Mouse (Mus musculus) CH12.LX (cell line): ENCODE data around the gene Lmtk2. TPM values are rescaled to one million over a fixed set of nuclear protein-coding genes. Genes with fewer than 3 reads are reported as not detected.

Experiments used
- DNase-seq: peaks from one replicate; pipeline ENCODE4 v3.0.0-alpha.2; 2013; ENCODE audit errors: extremely low read depth
- H3K27ac ChIP-seq: 2 replicates; pipeline ENCODE4 v1.5.1; 2012; ENCODE audit warnings: low read depth, mild to moderate bottlenecking, control low read depth, moderate library complexity; ENCODE audit not compliant: insufficient read depth
- H3K27me3 ChIP-seq: replicated peaks from 2 replicates; pipeline ENCODE3; 2012; ENCODE audit warnings: inconsistent platforms
- H3K36me3 ChIP-seq, 2 experiments: replicated peaks in 1 of 2; 2 replicates each; pipeline versions ENCODE3 to v1.6.1; 2012; ENCODE audit warnings: inconsistent platforms in 1 of 2, low read length in 1 of 2, mild to moderate bottlenecking in 1 of 2, mixed read lengths in 1 of 2, moderate library complexity in 1 of 2; ENCODE audit not compliant: control insufficient read depth in 1 of 2, insufficient read depth in 1 of 2
- H3K4me1 ChIP-seq, 2 experiments: 2 replicates each; pipeline ENCODE4 v1.6.1; 2012; ENCODE audit warnings: inconsistent platforms in 1 of 2, moderate library complexity in 1 of 2; ENCODE audit not compliant: insufficient read depth in 2 of 2, control insufficient read depth in 1 of 2
- H3K4me2 ChIP-seq: 2 replicates; pipeline ENCODE4 v1.6.1; 2012; ENCODE audit warnings: low read depth, mild to moderate bottlenecking, control low read depth; ENCODE audit not compliant: poor library complexity, insufficient read depth, severe bottlenecking
- H3K4me3 ChIP-seq, 3 experiments: fragments of 150-350 bp in 1 of 3; sonication (generic) in 1 of 3; replicated peaks in 1 of 3; 2 replicates each; pipeline versions ENCODE3 to v1.5.1; 2011 to 2012; ENCODE audit warnings: low read depth in 2 of 3, low read length in 2 of 3, mild to moderate bottlenecking in 2 of 3, moderate library complexity in 2 of 3, control low read depth in 1 of 3, improper control_type of control experiment in 1 of 3, inconsistent platforms in 1 of 3, mixed read lengths in 1 of 3; ENCODE audit not compliant: poor library complexity in 1 of 3
- H3K79me2 ChIP-seq: replicated peaks from 2 replicates; pipeline ENCODE4 v1.6.1; 2012; ENCODE audit warnings: mild to moderate bottlenecking, moderate library complexity; ENCODE audit not compliant: control insufficient read depth, poor library complexity, insufficient read depth, severe bottlenecking; ENCODE audit errors: extremely low read depth
- H3K9ac ChIP-seq: 2 replicates; pipeline ENCODE4 v1.6.1; 2012; ENCODE audit warnings: low read depth, mild to moderate bottlenecking, control low read depth, moderate library complexity; ENCODE audit not compliant: insufficient read depth
- H3K9me3 ChIP-seq: replicated peaks from 2 replicates; pipeline ENCODE3; 2012; ENCODE audit warnings: low read length, inconsistent platforms, mixed read lengths
- BHLHE40 ChIP-seq: IDR thresholded peaks from 2 replicates; pipeline ENCODE4 v1.6.1; 2011; ENCODE audit warnings: mild to moderate bottlenecking, low read depth, low read length, improper control_type of control experiment
- CHD1 ChIP-seq: IDR thresholded peaks from 2 replicates; pipeline ENCODE4 v1.6.1; 2012; ENCODE audit warnings: low read depth, low read length, improper control_type of control experiment, inconsistent platforms
- CHD2 ChIP-seq: IDR thresholded peaks from 2 replicates; pipeline ENCODE4 v1.6.1; 2011; ENCODE audit warnings: low read length, improper control_type of control experiment
- CTCF ChIP-seq, 2 experiments: IDR thresholded peaks in 1 of 2; conservative IDR thresholded peaks in 1 of 2; 2 replicates each; pipeline ENCODE4 v1.5.1; 2011 to 2012; ENCODE audit warnings: low read depth in 2 of 2, low read length in 2 of 2, improper control_type of control experiment in 1 of 2, inconsistent platforms in 1 of 2, mild to moderate bottlenecking in 1 of 2, moderate library complexity in 1 of 2
- E2F4 ChIP-seq: IDR thresholded peaks from 2 replicates; pipeline ENCODE4 v1.6.1; 2011; ENCODE audit warnings: low read depth, low read length, improper control_type of control experiment; ENCODE audit not compliant: insufficient replicate concordance
- EP300 ChIP-seq: IDR thresholded peaks from 2 replicates; pipeline ENCODE4 v1.6.1; 2011; ENCODE audit warnings: low read length, improper control_type of control experiment
- ETS1 ChIP-seq: conservative IDR thresholded peaks from 2 replicates; pipeline ENCODE4 v1.6.1; 2012; ENCODE audit warnings: low read depth, mild to moderate bottlenecking, inconsistent platforms, low read length, improper control_type of control experiment, moderate library complexity
- GABPA ChIP-seq: IDR thresholded peaks from 2 replicates; pipeline ENCODE4 v1.6.1; 2012; ENCODE audit warnings: low read depth, low read length, improper control_type of control experiment, inconsistent platforms; ENCODE audit not compliant: insufficient replicate concordance
- HCFC1 ChIP-seq: IDR thresholded peaks from 2 replicates; pipeline ENCODE4 v1.6.1; 2012; ENCODE audit warnings: low read depth, mild to moderate bottlenecking, inconsistent platforms, low read length, improper control_type of control experiment
- IRF4 ChIP-seq: IDR thresholded peaks from 2 replicates; pipeline ENCODE4 v1.6.1; 2014; ENCODE audit warnings: low read depth, mild to moderate bottlenecking, inconsistent platforms, low read length, improper control_type of control experiment
- JUN ChIP-seq: IDR thresholded peaks from 2 replicates; pipeline ENCODE4 v1.6.1; 2011; ENCODE audit warnings: low read depth, mild to moderate bottlenecking, low read length, improper control_type of control experiment, moderate library complexity; ENCODE audit not compliant: insufficient read depth
- KAT2A ChIP-seq: IDR thresholded peaks from 2 replicates; pipeline ENCODE4 v1.6.1; 2012; ENCODE audit warnings: low read length, improper control_type of control experiment, inconsistent platforms; ENCODE audit not compliant: insufficient replicate concordance
- MAFK ChIP-seq: IDR thresholded peaks from 2 replicates; pipeline ENCODE4 v1.6.1; 2011; ENCODE audit warnings: low read length, improper control_type of control experiment; ENCODE audit not compliant: insufficient replicate concordance
- MAX ChIP-seq: IDR thresholded peaks from 2 replicates; pipeline ENCODE4 v1.6.1; 2011; ENCODE audit warnings: low read length, improper control_type of control experiment
- MAZ ChIP-seq: IDR thresholded peaks from 2 replicates; pipeline ENCODE4 v1.6.1; 2012; ENCODE audit warnings: low read depth, mild to moderate bottlenecking, inconsistent platforms, low read length, improper control_type of control experiment, moderate library complexity
- MEF2A ChIP-seq: IDR thresholded peaks from 2 replicates; pipeline ENCODE4 v1.6.1; 2014; ENCODE audit warnings: low read depth, mild to moderate bottlenecking, inconsistent platforms, low read length, improper control_type of control experiment, borderline replicate concordance
- MYC ChIP-seq: IDR thresholded peaks from 2 replicates; pipeline ENCODE4 v1.6.1; 2011; ENCODE audit warnings: low read depth, mild to moderate bottlenecking, improper control_type of control experiment, low read length
- NELFE ChIP-seq: IDR thresholded peaks from 2 replicates; pipeline ENCODE4 v1.6.1; 2011; ENCODE audit warnings: low read depth, low read length, improper control_type of control experiment
- NRF1 ChIP-seq: IDR thresholded peaks from 2 replicates; pipeline ENCODE4 v1.6.1; 2014; ENCODE audit warnings: low read depth, mild to moderate bottlenecking, inconsistent platforms, low read length, improper control_type of control experiment, moderate library complexity
- PAX5 ChIP-seq: IDR thresholded peaks from 2 replicates; pipeline ENCODE4 v1.6.1; 2012; ENCODE audit warnings: low read length, inconsistent platforms, mixed read lengths
- POLR2A ChIP-seq: IDR thresholded peaks from 2 replicates; pipeline ENCODE4 v1.6.1; 2011; ENCODE audit warnings: low read depth, mild to moderate bottlenecking, improper control_type of control experiment, low read length
- POLR2AphosphoS2 ChIP-seq: IDR thresholded peaks from 2 replicates; pipeline ENCODE4 v1.6.1; 2011; ENCODE audit warnings: low read depth, low read length, improper control_type of control experiment
- RAD21 ChIP-seq: IDR thresholded peaks from 2 replicates; pipeline ENCODE4 v1.6.1; 2011; ENCODE audit warnings: low read depth, mild to moderate bottlenecking, low read length, improper control_type of control experiment, moderate library complexity
- RCOR1 ChIP-seq: conservative IDR thresholded peaks from 2 replicates; pipeline ENCODE4 v1.6.1; 2012; ENCODE audit warnings: low read depth, mild to moderate bottlenecking, inconsistent platforms, low read length, improper control_type of control experiment
- SIN3A ChIP-seq: IDR thresholded peaks from 2 replicates; pipeline ENCODE4 v1.6.1; 2012; ENCODE audit warnings: low read length, improper control_type of control experiment, inconsistent platforms
- TBP ChIP-seq: conservative IDR thresholded peaks from 2 replicates; pipeline ENCODE4 v1.6.1; 2011; ENCODE audit warnings: low read depth, low read length, improper control_type of control experiment
- TCF12 ChIP-seq: IDR thresholded peaks from 2 replicates; pipeline ENCODE4 v1.6.1; 2014; ENCODE audit warnings: low read depth, mild to moderate bottlenecking, inconsistent platforms, low read length, improper control_type of control experiment
- USF1 ChIP-seq: IDR thresholded peaks from 2 replicates; pipeline ENCODE4 v1.6.1; 2014; ENCODE audit warnings: low read depth, mild to moderate bottlenecking, inconsistent platforms, low read length, improper control_type of control experiment
- ZKSCAN1 ChIP-seq: IDR thresholded peaks from 2 replicates; pipeline ENCODE4 v1.6.1; 2012; ENCODE audit warnings: low read depth, inconsistent platforms, low read length, improper control_type of control experiment, borderline replicate concordance
- ZMIZ1 ChIP-seq: IDR thresholded peaks from 2 replicates; pipeline ENCODE4 v1.6.1; 2012; ENCODE audit warnings: low read depth, mild to moderate bottlenecking, inconsistent platforms, low read length, improper control_type of control experiment
- ZNF384 ChIP-seq: IDR thresholded peaks from 2 replicates; pipeline ENCODE4 v1.6.1; 2012; ENCODE audit warnings: low read depth, low read length, improper control_type of control experiment, inconsistent platforms
- dilution Hi-C: fragments of 300-500 bp; cut with MboI; formaldehyde crosslinking; loops from 2 replicates; pipeline ENCODE4 v1.14.3; 2020; ENCODE audit warnings: low sequenced_read_pairs; ENCODE audit not compliant: extremely low pct_unique_long_range_greater_than_20kb, extremely low pct_ligation_motif_present
- in situ Hi-C: fragments of 300-500 bp; cut with MboI; formaldehyde crosslinking; loops from 3 replicates; pipeline ENCODE4 v1.14.3; 2019; ENCODE audit warnings: low sequenced_read_pairs, low pct_ligation_motif_present, low pct_unique_long_range_greater_than_20kb, mixed read lengths
- polyA plus RNA-seq: library from polyadenylated mRNA; unstranded; fragments of >175 nt; gene quantifications from 2 replicates; pipeline ENCODE4 v1.2.1, GENCODE M21; 2012; ENCODE audit warnings: low read depth; ENCODE audit not compliant: insufficient read length
- total RNA-seq, 2 experiments: library from RNA; depleted of rRNA; stranded (reverse); fragments of 300-350 nt in 1 of 2; fragments of >200 nt in 1 of 2; gene quantifications; 2 replicates each; pipeline ENCODE4 v1.2.3; 2012 to 2014

Lmtk2 gene
- total and polyA plus RNA-seq, 3 experiments: 5.1 to 10.1 (median 5.7) TPM

GRCm38 (mm10) chr5:144183248-144183559 lies 83.0 kb downstream of the Lmtk2 start:
- no peaks in the 10 kb centered on the region for H3K9me3 ChIP-seq
- TF ChIP-seq CHD2: no peak
- no peak for TF ChIP-seq MAZ
- TF ChIP-seq MAX: no peak
- no peak for TF ChIP-seq MAFK
- TF ChIP-seq HCFC1: no peak
- no peak for TF ChIP-seq GABPA
- TF ChIP-seq JUN: no peak
- no peak for TF ChIP-seq KAT2A
- no peak for TF ChIP-seq TBP
- TF ChIP-seq MEF2A: no peak
- TF ChIP-seq RAD21: no peak
- TF ChIP-seq PAX5: no peak
- no peak for TF ChIP-seq RCOR1
- no peak for TF ChIP-seq USF1
- no peak for TF ChIP-seq ZNF384
- TF ChIP-seq POLR2A: no peak
- TF ChIP-seq POLR2AphosphoS2: no peak
- TF ChIP-seq, all 38 proteins: peak for 0
- Histone ChIP-seq H3K36me3 (peaks cover 20 to 70% of the 10 kb centered on the region in 2 experiments), H3K4me3 (no peak overlapping the region), H3K27ac (no peak overlapping the region), H3K79me2 (no peaks in the 10 kb centered on the region), H3K4me2 (no peak overlapping the region), H3K27me3 (no peaks in the 10 kb centered on the region), H3K9ac (no peak overlapping the region), H3K4me1 (peaks cover 26 to 47% of the 10 kb centered on the region in 2 experiments)
- DNase-seq: no peak
- in situ Hi-C loops (no loop called here), dilution Hi-C loops (no loop called here)

DNA sequence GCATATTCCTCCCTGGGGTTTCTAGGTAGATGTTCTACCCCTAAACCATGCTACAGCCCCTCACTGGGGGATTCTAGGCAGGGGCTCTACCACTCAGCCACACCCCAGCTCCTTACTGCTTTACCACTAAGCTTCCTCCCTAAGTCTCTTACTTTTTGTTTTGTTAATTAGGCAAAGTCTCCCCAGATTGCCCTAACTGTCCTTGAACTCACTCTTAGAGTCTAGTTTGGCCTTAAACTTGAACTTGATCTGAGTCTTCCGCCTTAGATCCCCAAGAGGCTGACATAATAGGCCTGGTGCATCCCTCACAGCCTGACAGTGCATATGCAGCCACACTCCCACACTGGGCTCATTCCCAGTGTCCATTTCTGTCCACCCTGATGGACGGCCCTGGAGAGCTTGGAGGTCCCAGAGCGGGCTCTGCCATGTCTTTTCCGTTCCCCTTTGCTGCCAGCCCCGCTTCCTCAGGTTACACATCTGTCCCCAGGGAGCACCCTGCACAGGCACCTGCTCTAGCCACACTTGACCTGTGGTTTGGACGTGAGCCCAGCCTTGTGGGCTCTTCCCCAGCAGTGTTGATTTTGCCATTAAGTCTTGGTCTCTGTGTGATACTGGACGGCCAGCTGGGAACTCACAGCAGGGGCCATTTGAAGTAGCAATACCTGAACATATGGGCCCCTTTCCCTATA lies 83.6 kb downstream of the Lmtk2 start:
- in situ Hi-C loops: no loop called here
- DNase-seq: peak; percentile 31
- Histone ChIP-seq H3K4me1 (peaks cover 26 to 42% of the 10 kb centered on the region in 2 experiments), H3K27me3 (no peaks in the 10 kb centered on the region), H3K79me2 (no peaks in the 10 kb centered on the region), H3K4me3 (no peak overlapping the region), H3K9ac (no peak overlapping the region), H3K4me2 (no peak overlapping the region), H3K27ac (no peak overlapping the region), H3K36me3 (peaks cover 20 to 71% of the 10 kb centered on the region in 2 experiments), H3K9me3 (no peaks in the 10 kb centered on the region)
- dilution Hi-C loops: no loop called here
- TF ChIP-seq TCF12 (peak; percentile 99), POLR2A (no peak), RCOR1 (peak; percentile 97), ZKSCAN1 (no peak), ETS1 (peak; percentile 74), NELFE (no peak), MAX (0 out of 2 replicates have a peak, but pooled peaks have one; percentile 35), NRF1 (peak; percentile 35; the same call in 1 of the 2 replicates), BHLHE40 (peak; percentile 91), MEF2A (peak; percentile 80; the same call in 1 of the 2 replicates), POLR2AphosphoS2 (no peak), PAX5 (no peak), IRF4 (peak; percentile 86), CTCF (conservative IDR thresholded peaks at IDR 0.05 in 1 of 2, IDR thresholded peaks at IDR 0.05 in 1 of 2; ENCODE audit: low read depth in 2 of 2, low read length in 2 of 2) (no peak), MYC (peak; percentile 57; the same call in 1 of the 2 replicates), CHD2 (peak; percentile 67; the same call in 1 of the 2 replicates), EP300 (peak; percentile 84), SIN3A (peak; percentile 49; the same call in 1 of the 2 replicates), HCFC1 (peak; percentile 30; the same call in 1 of the 2 replicates), E2F4 (0 out of 2 replicates have a peak, but pooled peaks have one; percentile 20), CHD1 (no peak), ZMIZ1 (no peak)
